Mouse (Mus musculus) spleen, postnatal 10 days (tissue): ENCODE data around the gene Ppp3ca.
"Not testable (repeated sequence)": the region's sequence is repeated elsewhere in the genome, so short reads cannot be mapped to it uniquely, and the experiment has no call there.

ENCODE experiments used
- DNase-seq, 2 experiments: peaks; one replicate each; pipeline ENCODE4 v3.0.0; 2021 to 2022; ENCODE audit warnings: low spot score in 2 of 2

The Ppp3ca gene

GRCm38 (mm10) chr3:136688101-136688586, 18.2 kb downstream of the Ppp3ca start:
- no peak for DNase-seq

- no peak for DNase-seq
These were observed 20.0 kb downstream of the Ppp3ca start for GRCm38 (mm10) chr3:136689793-136690543.

- DNase-seq, result no peak
These were observed 22.1 kb downstream of the Ppp3ca start for GRCm38 (mm10) chr3:136691984-136692383.

DNA sequence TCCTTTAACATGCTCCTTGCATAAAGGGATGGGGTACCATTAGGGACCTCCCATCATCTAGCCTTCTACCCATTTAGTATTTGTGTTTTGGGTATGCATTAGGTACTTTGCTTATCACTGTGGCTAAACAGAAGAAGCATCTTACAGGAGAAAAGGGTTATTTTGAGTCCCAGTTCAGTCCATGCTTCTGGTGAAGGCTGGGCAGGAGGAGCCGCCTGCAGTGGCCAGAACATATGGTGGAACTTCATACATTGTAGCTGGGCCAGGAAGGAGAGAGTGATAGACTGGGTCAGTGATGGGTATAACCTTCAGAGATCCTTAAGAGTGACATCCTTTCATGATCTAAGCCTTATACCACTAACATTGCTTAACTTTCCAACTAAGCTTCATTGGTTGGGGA, 23.6 kb downstream of the Ppp3ca start:
- DNase-seq, result no peak

GRCm38 (mm10) chr3:136697626-136698191, 27.8 kb downstream of the Ppp3ca start:
- no peak for DNase-seq

DNA sequence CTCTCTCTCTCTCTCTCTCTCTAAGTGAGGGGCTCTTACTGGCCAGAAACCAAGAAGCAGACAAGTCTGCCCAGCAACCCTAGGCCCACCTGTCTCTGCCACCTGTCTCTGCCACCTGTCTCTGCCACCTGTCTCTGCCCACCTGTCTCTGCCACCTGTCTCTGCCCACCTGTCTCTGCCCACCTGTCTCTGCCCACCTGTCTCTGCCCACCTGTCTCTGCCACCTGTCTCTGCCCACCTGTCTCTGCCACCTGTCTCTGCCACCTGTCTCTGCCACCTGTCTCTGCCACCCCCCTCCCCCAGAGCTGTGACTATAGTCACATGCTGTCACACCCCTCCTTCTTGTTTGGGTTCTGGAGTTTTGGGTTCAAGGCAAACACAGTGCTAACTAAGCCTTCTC, 29.8 kb downstream of the Ppp3ca start:
- not testable (repeated sequence) for DNase-seq

DNA sequence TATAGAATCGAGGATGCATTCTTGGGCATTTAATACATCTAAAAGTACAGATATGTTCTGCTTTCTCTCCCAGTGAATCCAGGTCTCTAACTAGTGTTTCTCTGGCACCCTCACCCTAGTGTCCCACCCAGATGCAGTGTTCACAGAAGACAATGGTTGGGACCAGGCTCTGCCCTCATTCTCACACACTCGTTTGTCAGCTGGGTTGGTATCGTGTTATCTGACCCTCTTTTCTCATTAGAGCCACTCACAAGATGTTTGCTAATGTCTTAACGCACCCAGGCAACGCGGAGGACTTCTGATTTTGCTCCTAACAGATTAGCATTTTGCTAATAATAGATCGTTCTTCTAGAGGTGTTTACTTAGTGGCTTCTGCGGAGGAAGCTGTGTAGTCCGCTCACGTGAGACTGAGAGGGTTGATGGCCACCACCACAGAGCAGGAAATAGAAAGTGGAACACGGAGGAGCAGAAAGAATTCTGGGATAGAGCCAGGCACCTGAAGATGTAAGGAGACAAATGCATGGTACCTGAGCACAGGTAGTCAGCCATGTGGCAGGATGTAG, 30.6 kb downstream of the Ppp3ca start:
- no peak for DNase-seq

DNA sequence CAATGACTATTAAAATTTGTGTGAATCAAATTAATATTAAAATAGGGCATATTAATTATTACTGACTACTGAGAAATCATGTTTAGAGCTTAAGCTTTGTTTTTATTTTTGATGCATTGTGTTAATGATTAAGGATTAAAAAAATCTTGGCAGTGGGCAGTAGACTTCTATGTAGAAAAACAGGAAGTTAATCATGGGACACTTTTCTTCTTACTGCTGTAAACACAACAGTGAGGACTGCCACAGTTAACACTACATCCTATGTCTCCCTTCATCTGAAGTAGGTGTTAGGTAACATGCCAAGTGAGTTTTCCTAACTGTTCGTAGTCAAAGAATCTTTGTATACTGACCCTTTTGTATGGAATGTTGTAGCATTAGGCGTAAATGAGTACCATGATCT, 32.9 kb downstream of the Ppp3ca start:
- DNase-seq, result no peak

DNA sequence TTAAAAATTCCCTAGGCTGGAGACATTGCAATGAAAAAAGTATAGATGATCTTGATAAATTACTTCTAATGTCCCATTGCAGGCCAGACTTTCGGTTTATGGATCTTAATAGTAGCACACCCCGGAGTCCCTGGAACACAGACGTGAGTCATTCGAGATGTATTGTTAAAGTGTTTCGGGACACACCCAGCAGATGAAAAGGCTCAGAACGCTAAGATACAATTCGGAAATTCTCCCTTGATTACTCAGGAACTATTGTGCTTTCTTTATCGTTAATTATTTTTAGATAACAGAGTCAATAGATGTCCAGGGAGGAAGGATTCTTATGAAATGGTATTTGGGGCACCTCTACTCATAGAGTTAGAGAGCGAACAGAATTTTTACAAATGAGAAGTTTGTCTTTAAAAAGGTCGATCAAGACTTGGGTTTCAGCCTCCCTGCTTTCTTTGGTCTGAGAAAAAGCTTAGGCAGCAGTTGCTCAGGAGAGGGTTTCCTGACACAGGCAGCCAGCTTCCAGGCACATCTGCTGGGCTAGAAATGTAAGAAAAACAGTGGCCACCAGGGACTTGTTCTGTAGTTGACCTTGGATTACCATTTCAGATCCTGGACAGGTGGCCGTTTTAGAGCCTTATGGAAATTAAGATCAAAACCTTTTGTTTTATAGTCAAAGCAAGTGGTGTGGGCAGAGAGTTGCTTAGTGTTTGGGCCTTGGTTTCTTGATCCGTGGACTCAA, 34.8 kb downstream of the Ppp3ca start:
- no peak for DNase-seq

GRCm38 (mm10) chr3:136706048-136706447, 36.1 kb downstream of the Ppp3ca start:
- no peak for DNase-seq

DNA sequence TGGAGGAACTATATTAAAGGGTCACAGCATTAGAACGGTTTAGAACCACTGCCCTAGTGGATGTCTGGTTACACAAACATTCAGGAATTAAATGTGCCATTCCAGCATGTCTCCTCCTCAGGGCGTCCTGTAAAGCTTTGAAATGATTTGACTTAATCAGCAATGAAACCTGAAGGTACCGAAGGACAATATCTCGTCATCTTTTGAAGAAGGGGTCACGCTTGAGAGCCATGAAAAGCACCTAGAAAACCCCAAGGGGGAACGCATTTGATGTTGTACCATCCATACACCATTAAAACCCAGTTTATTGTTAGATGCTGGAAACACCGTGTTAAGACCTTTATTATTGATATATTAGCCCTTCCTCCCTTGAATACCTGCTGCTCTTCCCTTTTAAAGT, 36.8 kb downstream of the Ppp3ca start:
- DNase-seq, result no peak

GRCm38 (mm10) chr3:136707222-136708019, 37.5 kb downstream of the Ppp3ca start:
- DNase-seq, result no peak

- no peak for DNase-seq
These were observed 38.3 kb downstream of the Ppp3ca start for GRCm38 (mm10) chr3:136708230-136708629.

DNA sequence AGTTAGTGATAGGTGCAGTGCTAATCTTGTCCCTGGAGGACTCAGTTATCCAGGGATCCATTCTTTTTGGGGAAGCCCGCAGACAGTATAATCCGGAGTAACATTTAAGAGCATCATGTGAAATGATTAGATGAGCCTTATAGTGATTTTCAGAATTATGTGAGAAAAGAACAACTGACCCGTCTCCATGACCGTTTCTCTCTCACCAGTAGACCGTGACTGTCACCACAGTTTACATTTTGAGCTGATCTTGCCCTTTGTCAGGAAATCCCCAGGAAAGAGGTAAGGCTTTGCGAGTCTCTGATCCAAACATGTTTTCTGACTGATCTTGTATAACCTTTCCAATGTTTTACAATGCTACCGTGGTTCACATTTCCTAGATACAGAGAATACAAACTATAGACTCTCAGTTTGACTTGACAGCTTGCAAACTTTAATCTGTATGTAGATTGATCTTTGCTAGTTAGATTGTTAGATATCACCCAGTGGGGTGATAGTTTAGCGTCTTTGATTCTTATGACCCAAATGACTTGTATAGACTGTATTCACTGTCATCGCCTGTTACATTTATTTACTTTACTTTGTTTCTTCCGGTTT, 40.5 kb downstream of the Ppp3ca start:
- no peak for DNase-seq

DNA sequence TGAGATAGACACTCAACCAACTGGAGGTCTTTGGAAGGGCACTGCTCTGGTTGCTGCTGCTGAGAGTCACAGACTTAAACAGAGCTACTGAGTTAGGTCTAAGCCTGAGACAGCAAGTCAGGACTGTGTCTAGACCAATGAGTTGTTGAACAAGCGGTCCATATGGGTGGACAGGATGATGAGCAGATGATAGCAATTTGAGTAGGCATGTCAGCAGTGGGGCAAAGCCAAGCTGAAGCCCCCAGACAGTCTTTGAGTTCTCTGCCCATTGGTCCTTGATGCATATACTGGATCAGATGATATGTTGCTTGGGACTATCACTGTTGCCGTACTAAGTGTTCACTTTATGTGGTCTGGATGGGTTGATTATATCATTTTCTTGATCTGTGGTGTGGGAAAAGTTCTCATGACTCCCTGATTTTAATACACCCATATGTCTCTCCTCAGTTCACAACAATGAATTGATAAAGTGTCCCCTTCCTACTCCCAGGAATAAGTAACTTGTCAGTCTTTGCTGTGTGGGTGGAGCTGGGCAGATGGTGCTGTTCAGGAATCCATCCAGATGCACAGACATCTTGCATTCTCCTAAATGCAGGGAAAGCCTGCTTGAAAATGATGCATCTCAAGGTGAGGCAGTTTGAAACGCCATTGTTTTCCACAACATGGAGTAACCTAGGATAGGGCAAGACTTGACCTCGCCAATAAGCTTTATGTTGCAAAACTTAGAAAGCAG, 44.5 kb downstream of the Ppp3ca start:
- DNase-seq, result no peak

GRCm38 (mm10) chr3:136716247-136716646, 46.3 kb downstream of the Ppp3ca start:
- no peak for DNase-seq

- DNase-seq, result no peak
These were observed 48.5 kb downstream of the Ppp3ca start for GRCm38 (mm10) chr3:136718412-136718811.

- DNase-seq, result no peak
These were observed 51.3 kb downstream of the Ppp3ca start for GRCm38 (mm10) chr3:136721241-136721640.

DNA sequence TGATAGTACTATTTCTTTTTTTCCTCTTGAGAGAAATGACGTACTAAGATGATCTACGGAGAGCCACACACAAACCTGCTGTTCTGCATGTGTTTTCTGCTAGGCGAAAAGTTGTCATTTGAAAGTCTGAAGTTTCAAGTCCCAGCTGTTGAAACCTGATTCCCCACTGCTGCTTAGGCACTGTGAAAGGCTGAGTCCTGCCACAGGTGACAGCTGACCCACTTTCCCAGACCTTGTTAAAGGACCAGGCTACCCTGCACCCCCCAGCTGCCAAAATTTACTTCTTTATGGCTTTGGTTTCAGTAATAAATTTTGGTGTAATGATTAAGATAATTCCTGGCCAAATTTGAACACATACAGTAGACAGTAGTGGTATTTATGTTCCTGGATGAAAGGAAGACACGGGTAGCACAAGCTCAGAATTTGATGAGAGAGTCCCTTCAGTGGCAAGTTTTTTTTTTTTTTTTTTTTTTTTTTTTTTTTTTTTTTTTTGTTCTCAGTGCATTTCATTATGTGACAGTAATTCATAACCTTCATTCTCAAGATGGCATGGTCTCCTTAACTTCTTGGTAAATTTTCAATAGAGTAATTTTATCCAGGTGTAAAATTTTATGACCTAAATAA, 52.0 kb downstream of the Ppp3ca start:
- DNase-seq, result no peak

DNA sequence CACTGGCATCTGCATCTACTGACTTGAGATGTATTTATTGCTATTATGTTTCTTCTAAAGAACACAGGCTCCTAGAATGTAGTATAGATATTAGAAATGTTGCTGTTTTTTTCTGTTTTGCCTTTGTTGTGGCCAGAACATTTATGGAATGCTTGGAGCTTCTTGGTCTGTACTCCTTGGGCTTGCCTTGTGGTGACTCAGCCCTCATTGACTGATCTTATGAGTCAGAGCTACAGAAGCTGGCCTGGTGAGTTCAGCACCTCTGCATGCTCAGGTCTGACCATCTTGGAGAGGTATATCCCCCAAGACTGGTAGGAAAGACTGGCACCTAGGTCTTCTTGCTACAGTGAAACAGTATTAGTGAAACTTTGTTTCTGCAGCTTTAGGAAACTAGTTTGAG, 52.6 kb downstream of the Ppp3ca start:
- DNase-seq, result no peak
